Mouse (Mus musculus): ENCODE measurements around the gene Chst15. TPM values are rescaled to one million over a fixed set of nuclear protein-coding genes. Genes with fewer than 3 reads are reported as not detected.

Chst15 gene
- total RNA-seq, 2 experiments from 2014 or later: 33.8 to 37.6 TPM

Other genes starting within 250 kb of the Chst15 start
- 1 to 10 TPM; 3.1 to 4.0 TPM for gene Cpxm2, start 162.5 kb downstream of the Chst15 start, total RNA-seq (2021)